Mouse (Mus musculus) c-Kit-positive CD71-negative TER-119-negative erythroid progenitor cells, embryonic 14.5 days (primary cell): Measurements from ENCODE around the gene Ppp1r12b.

Source experiments
- DNase-seq: peaks from one replicate; pipeline ENCODE4 v3.0.0-alpha.2; 2013; ENCODE audit warnings: low read depth

Ppp1r12b gene

GRCm38 (mm10) chr1:134790716-134791439 is 164.9 kb downstream of the Ppp1r12b start:
- DNase-seq: no peak

- no peak for DNase-seq
These were observed 167.6 kb downstream of the Ppp1r12b start for GRCm38 (mm10) chr1:134788096-134788495.

GRCm38 (mm10) chr1:134784911-134785310 is 170.8 kb downstream of the Ppp1r12b start:
- DNase-seq: no peak

- DNase-seq: no peak
These were observed 171.3 kb downstream of the Ppp1r12b start for GRCm38 (mm10) chr1:134784481-134784880.

GRCm38 (mm10) chr1:134783958-134784357 is 171.8 kb downstream of the Ppp1r12b start:
- no peak for DNase-seq

- DNase-seq: no peak
These were observed 172.9 kb downstream of the Ppp1r12b start for GRCm38 (mm10) chr1:134782797-134783196.

- no peak for DNase-seq
These were observed 177.7 kb downstream of the Ppp1r12b start for GRCm38 (mm10) chr1:134777936-134778548.

- no peak for DNase-seq
These were observed 178.4 kb downstream of the Ppp1r12b start for GRCm38 (mm10) chr1:134777201-134777885.

GRCm38 (mm10) chr1:134775631-134776030 is 180.1 kb downstream of the Ppp1r12b start:
- DNase-seq: no peak

GRCm38 (mm10) chr1:134774728-134775287 is 180.9 kb downstream of the Ppp1r12b start:
- DNase-seq: no peak

- no peak for DNase-seq
These were observed 181.5 kb downstream of the Ppp1r12b start for GRCm38 (mm10) chr1:134774247-134774646.

GRCm38 (mm10) chr1:134773256-134773655 is 182.5 kb downstream of the Ppp1r12b start:
- DNase-seq: no peak

GRCm38 (mm10) chr1:134772821-134773220 is 182.9 kb downstream of the Ppp1r12b start:
- no peak for DNase-seq

GRCm38 (mm10) chr1:134771999-134772398 is 183.7 kb downstream of the Ppp1r12b start:
- no peak for DNase-seq

- no peak for DNase-seq
These were observed 184.4 kb downstream of the Ppp1r12b start for GRCm38 (mm10) chr1:134771353-134771752.

GRCm38 (mm10) chr1:134770312-134770711 is 185.4 kb downstream of the Ppp1r12b start:
- DNase-seq: no peak

GRCm38 (mm10) chr1:134766448-134766847 is 189.3 kb downstream of the Ppp1r12b start:
- DNase-seq: no peak

GRCm38 (mm10) chr1:134764831-134765458 is 190.8 kb downstream of the Ppp1r12b start:
- no peak for DNase-seq

- no peak for DNase-seq
These were observed 191.8 kb downstream of the Ppp1r12b start for GRCm38 (mm10) chr1:134763776-134764438.

- DNase-seq: no peak
These were observed 192.5 kb downstream of the Ppp1r12b start for GRCm38 (mm10) chr1:134763250-134763649.

- DNase-seq: no peak
These were observed 194.2 kb downstream of the Ppp1r12b start for GRCm38 (mm10) chr1:134761534-134761933.

- DNase-seq: no peak
These were observed 195.1 kb downstream of the Ppp1r12b start for GRCm38 (mm10) chr1:134760642-134761041.
